Mouse (Mus musculus) stomach, postnatal 0 days (tissue): ENCODE results near the gene Vps16.

Source experiments
- CTCF ChIP-seq: IDR thresholded peaks from 2 replicates; pipeline ENCODE4 v1.5.1; 2016; ENCODE audit warnings: antibody characterized with exemption, low read depth, mild to moderate bottlenecking, moderate library complexity
- EP300 ChIP-seq: optimal IDR thresholded peaks from 2 replicates; pipeline ENCODE3; 2016; ENCODE audit warnings: antibody characterized with exemption

GRCm38 (mm10) chr2:130429851-130430250 lies 5.7 kb downstream of the Vps16 start:
- no peak for TF ChIP-seq CTCF
- TF ChIP-seq EP300, result no peak
